Mouse (Mus musculus): ENCODE results near the gene Lcn12.

Lcn12 gene

GRCm38 (mm10) chr2:25460135-25460534, 33.6 kb downstream of the Lcn12 start:
- no peak for DNase-seq (ENCODE audit: low read depth)

DNA sequence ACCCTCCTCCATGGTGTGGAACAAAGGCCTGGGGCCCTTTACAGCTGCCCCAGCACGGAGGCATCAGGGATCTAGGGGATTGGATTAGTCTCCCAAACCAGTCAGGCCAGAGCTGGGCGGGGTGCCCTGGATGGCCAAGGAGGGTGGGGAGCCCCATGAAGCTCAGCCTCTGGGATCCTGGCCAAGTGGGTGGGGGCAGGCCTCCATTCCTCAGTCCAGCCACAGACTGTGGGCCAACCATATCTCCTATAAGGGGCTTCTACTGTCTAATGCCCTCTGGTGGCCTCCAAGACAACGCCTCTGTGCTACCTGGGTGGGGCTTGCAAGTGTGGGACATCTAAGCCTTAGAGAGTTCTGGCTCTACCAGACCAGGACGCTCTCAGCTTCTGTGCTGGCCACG, 34.8 kb downstream of the Lcn12 start:
- DNase-seq (ENCODE audit: low read depth) = no peak

GRCm38 (mm10) chr2:25457022-25457896, 36.5 kb downstream of the Lcn12 start:
- no peak for DNase-seq (ENCODE audit: low read depth)

DNA sequence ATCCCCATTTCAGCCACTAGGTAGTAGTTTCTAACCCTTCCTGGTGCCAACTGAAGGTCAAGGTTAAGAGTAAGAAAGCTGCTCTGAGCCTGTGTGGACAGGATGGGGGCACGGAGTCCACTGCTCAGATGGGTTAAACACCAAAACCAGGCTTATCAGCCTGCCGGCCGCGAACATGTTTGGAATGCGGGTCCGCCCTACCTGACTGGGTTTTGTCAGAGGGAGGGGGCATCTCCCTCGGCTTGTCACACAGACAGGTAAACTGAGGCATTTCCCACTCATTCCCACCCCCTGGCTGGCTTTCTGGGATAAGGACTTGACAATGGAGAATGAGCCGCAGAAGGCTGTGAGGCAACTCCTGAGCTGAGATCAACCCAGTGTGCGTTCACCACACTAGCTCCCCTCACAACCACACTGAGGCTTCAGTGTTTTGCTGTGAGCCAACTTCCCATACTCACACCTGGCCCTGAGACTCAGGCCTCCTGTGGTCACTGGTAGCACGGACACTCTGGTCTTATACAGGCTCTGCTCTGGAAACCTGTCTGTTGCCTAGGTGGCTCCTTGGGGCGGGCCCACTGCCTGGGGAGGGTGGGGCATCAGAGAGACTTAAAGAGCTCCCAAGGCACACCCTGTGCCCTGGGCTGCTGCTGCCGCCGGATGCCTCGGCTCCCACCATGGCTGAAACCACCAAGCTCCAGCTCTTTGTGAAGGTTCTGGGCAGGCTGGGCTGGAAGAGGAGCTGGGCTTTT, 37.3 kb downstream of the Lcn12 start, which contains the start of gene Clic3:
TSS of gene Clic3 (plus strand) at position 634 of the 749 bp plus-strand sequence.
- DNase-seq (ENCODE audit: low read depth) = no peak

GRCm38 (mm10) chr2:25452951-25453350, 40.8 kb downstream of the Lcn12 start:
- no peak for DNase-seq (ENCODE audit: low read depth)

DNA sequence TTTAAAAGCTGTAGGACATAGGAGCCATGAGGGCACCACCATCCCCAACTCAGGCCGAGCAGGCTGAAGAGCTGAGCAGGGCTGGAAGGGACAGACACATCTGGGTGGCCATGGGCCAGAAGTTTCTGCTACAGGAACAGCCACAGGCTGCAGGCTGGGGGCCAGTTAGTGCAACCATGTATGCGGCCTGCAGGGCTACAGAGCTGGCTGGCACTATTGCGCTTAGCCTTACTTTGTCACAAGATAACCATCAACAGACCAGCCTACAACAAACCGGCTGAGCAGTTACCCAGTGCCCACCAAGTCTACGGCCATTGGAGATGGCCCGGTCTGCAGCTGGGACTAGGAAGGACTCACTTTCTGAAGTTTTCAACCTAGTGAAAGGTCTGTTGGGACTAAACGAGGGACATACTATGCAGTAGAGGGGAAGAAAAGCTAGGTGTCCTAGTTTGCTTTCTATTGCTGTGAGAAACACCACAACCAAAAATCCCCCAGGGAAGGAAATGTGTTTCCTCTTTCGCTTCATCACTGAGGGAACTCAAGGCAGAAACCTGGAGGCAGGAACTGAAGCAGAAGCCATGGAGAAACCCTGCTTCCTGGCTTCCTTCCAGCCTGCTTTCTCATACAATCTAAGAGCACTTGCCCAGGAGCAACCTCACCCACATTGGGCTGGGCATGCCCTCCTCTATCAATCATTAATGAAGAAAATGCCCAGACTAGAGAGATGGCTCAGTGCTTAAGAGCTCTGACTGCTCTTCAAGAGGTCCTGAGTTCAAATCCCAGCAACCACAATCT, 42.7 kb downstream of the Lcn12 start:
- no peak for DNase-seq (ENCODE audit: low read depth)

DNA sequence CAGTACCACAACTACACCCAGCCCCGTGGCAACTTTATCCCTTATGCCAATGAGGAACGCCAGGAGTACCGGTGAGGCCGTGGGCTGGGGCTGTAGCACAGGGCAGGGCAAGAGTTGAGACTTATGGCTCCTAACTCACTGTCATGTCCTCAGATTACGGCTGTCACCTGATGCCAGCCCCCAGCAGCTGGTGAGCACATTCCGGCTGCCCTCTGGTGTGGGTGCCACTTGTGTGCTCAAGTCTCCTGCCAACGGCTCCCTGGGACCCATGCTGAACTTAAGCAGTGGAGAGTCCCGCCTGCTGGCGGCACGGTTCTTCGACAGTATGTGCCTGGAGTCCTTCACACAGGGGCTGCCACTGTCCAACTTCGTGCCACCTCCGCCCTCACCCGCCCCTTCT, 51.0 kb downstream of the Lcn12 start:
- DNase-seq (ENCODE audit: low read depth) = no peak

DNA sequence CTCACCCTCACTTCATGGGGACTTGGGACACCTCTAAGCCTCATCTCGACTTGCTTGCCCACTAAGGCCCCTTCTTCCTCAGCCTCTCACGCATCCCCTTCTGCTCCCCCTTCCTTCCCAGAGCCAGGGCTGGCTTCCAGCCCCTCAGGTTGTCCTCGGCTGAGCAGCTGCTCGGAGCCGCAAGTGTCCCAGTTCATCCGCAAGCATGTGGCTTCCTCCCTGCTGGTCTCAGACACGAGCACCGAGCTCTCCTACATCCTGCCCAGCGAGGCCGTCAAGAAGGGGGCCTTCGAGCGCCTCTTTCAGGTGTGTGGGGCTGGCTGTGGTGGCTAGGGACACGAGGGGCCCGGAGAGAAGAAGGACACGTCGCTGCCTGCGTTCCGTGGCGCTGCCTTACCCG, 52.6 kb downstream of the Lcn12 start:
- DNase-seq (ENCODE audit: low read depth) = no peak

Measured in c-Kit-positive CD71-negative TER-119-negative erythroid progenitor cells, embryonic 14.5 days (primary cell).